Comparison of ENCODE assay signal across 27 mouse cellular contexts in genomic region chr2:68361701-68362100, GRCm38 (mm10).
DNase-seq lines count a peak whose midpoint lies in the region; ATAC-seq and TF ChIP-seq lines count a peak whose summit lies in the region.
"Had no signal": no experiment of that assay in that cellular context is flagged by ENCODE, and none has a peak within 500 bp of the region (broad histone marks: within the 10 kb centered on the region; RNA-seq: fewer than 3 reads in every experiment).

No protein-coding gene starts in this region.

- DNase-seq in heart, embryonic 10.5 days (ENCODE audit: low spot score): no peak
- DNase-seq in heart, adult 2 months: no peak
- DNase-seq in heart, postnatal 10 days: no peak
- peak; percentile 26 for DNase-seq in right cerebral cortex, adult 18-20 months
- no peak for DNase-seq in right cerebral cortex, postnatal 14 days
- DNase-seq in telencephalon, adult 2 months (ENCODE audit: low read depth, low spot score): peak; percentile 55
- no peak for DNase-seq in ovary, postnatal 10 days (ENCODE audit: low spot score)
- DNase-seq: adrenal gland, postnatal 36 days; B cell, adult 2 months; cerebellum, adult 11-12 months; cerebellum, postnatal 10 days; gastrocnemius, adult 2 months; kidney, postnatal 36 days; lung, postnatal 36 days had no signal

- peaks cover 17% of the 10 kb centered on the region for H3K36me3 ChIP-seq in heart, embryonic 10.5 days
- H3K36me3 ChIP-seq in heart, adult 2 months (ENCODE audit: control insufficient read depth, insufficient read depth, low read length): peaks cover under 1% of the 10 kb centered on the region
- H3K36me3 ChIP-seq in heart, embryonic 16.5 days (ENCODE audit: control insufficient read depth, insufficient read depth): peaks cover 21% of the 10 kb centered on the region
- H3K36me3 ChIP-seq: G1E; liver, embryonic 15.5 days had no signal

- ATAC-seq in heart, embryonic 16.5 days (replicated peaks; ENCODE audit: extremely low read depth, insufficient read depth, low FRiP score): no peak
- ATAC-seq: intestine, postnatal 0 days; midbrain, embryonic 15.5 days; Patski had no signal

- WGBS in heart, embryonic 10.5 days: 34% methylated on average over 5 of the region's 5 CpGs
- WGBS in heart, adult 2 months: 51% methylated on average over 5 of the region's 5 CpGs
- WGBS in heart, embryonic 16.5 days: 40% methylated on average over 5 of the region's 5 CpGs

- H3K79me2 ChIP-seq in heart, adult 2 months (replicated peaks; ENCODE audit: control insufficient read depth, insufficient read depth, low read length): no peaks in the 10 kb centered on the region

- no peak for TF ChIP-seq EP300 in heart, adult 2 months (IDR thresholded peaks at IDR 0.05; ENCODE audit: insufficient read depth, low read depth, low read length)

- no peak for TF ChIP-seq POLR2A in heart, adult 2 months (IDR thresholded peaks at IDR 0.05; ENCODE audit: insufficient read depth, low read depth, low read length)

- no peaks in the 10 kb centered on the region for H3K9me3 ChIP-seq in heart, embryonic 10.5 days
- H3K9me3 ChIP-seq in heart, embryonic 16.5 days (replicated peaks; ENCODE audit: control insufficient read depth, low read length): no peaks in the 10 kb centered on the region
- H3K9me3 ChIP-seq: forebrain, embryonic 12.5 days; kidney, embryonic 15.5 days; limb, embryonic 15.5 days; liver, embryonic 15.5 days; lung, embryonic 15.5 days; megakaryocyte, embryonic 14.5 days; midbrain, embryonic 15.5 days; neural tube, embryonic 13.5 days had no signal

- no peak overlapping the region for H3K4me3 ChIP-seq in heart, embryonic 10.5 days
- H3K4me3 ChIP-seq in heart, adult 2 months: no peak overlapping the region
- no peak overlapping the region for H3K4me3 ChIP-seq in heart, embryonic 16.5 days (ENCODE audit: low read length)
- H3K4me3 ChIP-seq: forebrain, embryonic 12.5 days; gastrocnemius, adult 2 months; kidney, embryonic 15.5 days; limb, embryonic 15.5 days; liver, embryonic 15.5 days; lung, embryonic 15.5 days; megakaryocyte, embryonic 14.5 days; midbrain, embryonic 15.5 days; neural tube, embryonic 13.5 days had no signal

- H3K9ac ChIP-seq in heart, adult 2 months (ENCODE audit: low read depth, low read length): no peak overlapping the region
- peak overlapping the region; percentile 27; the same call in 1 of the 2 replicates for H3K9ac ChIP-seq in heart, embryonic 16.5 days (ENCODE audit: low read length)
- H3K9ac ChIP-seq: forebrain, embryonic 12.5 days; kidney, embryonic 15.5 days; limb, embryonic 15.5 days; liver, embryonic 15.5 days; lung, embryonic 15.5 days; midbrain, embryonic 15.5 days; neural tube, embryonic 13.5 days had no signal

- TF ChIP-seq CTCF in heart, adult 2 months (IDR thresholded peaks at IDR 0.05): no peak

- H3K4me2 ChIP-seq in heart, embryonic 16.5 days (ENCODE audit: low read depth, low read length): no peak overlapping the region
- H3K4me2 ChIP-seq: forebrain, embryonic 12.5 days; kidney, embryonic 15.5 days; limb, embryonic 15.5 days; liver, embryonic 15.5 days; lung, embryonic 15.5 days; midbrain, embryonic 15.5 days; neural tube, embryonic 13.5 days had no signal

- H3K4me1 ChIP-seq in heart, embryonic 10.5 days: peaks cover 44% of the 10 kb centered on the region
- H3K4me1 ChIP-seq in heart, adult 2 months (ENCODE audit: control insufficient read depth, insufficient read depth, low read length): no peaks in the 10 kb centered on the region
- H3K4me1 ChIP-seq in heart, embryonic 16.5 days (ENCODE audit: control insufficient read depth, insufficient read depth, low read length): peaks cover 34% of the 10 kb centered on the region
- H3K4me1 ChIP-seq: limb, embryonic 15.5 days; liver, embryonic 15.5 days; megakaryocyte, embryonic 14.5 days had no signal

- H3K27ac ChIP-seq in heart, embryonic 10.5 days: peak overlapping the region; percentile 38; the same call in 1 of the 2 replicates
- no peak overlapping the region for H3K27ac ChIP-seq in heart, adult 2 months
- H3K27ac ChIP-seq in heart, embryonic 16.5 days (ENCODE audit: low read length): peak overlapping the region; percentile 55
- H3K27ac ChIP-seq: forebrain, embryonic 12.5 days; gastrocnemius, adult 2 months; kidney, embryonic 15.5 days; limb, embryonic 15.5 days; liver, embryonic 15.5 days; lung, embryonic 15.5 days; midbrain, embryonic 15.5 days; neural tube, embryonic 13.5 days had no signal

- intact Hi-C loops in heart, adult 2 months (cut with DNase I): loop anchor here (5.0 to 10.0 kb wide), 4 partner anchors 111 to 396 kb away; partner anchors contain the start of genes 4932414N04Rik and Stk39
- intact Hi-C loops in heart, postnatal 10 days (cut with DNase I): loop anchor here (5.0 to 10.0 kb wide), 3 partner anchors 203 to 743 kb away; no protein-coding TSS in a partner anchor

- no peaks in the 10 kb centered on the region for H3K27me3 ChIP-seq in heart, embryonic 10.5 days (ENCODE audit: insufficient read depth, poor library complexity, severe bottlenecking)
- H3K27me3 ChIP-seq in heart, adult 2 months (ENCODE audit: control insufficient read depth, insufficient read depth, low read length): no peaks in the 10 kb centered on the region
- no peaks in the 10 kb centered on the region for H3K27me3 ChIP-seq in heart, embryonic 16.5 days (ENCODE audit: control insufficient read depth, insufficient read depth, low read length)
- H3K27me3 ChIP-seq: CH12.LX; forebrain, embryonic 12.5 days; kidney, embryonic 15.5 days; limb, embryonic 15.5 days; liver, embryonic 15.5 days; lung, embryonic 15.5 days; megakaryocyte, embryonic 14.5 days; midbrain, embryonic 15.5 days; neural tube, embryonic 13.5 days; Patski had no signal

Comparison
In these comparisons a context has a peak if more than half of its experiments do, and no peak if none do; other contexts are left out.
1. DNase-seq: peak in right cerebral cortex, adult 18-20 months (single experiment) and telencephalon, adult 2 months (single experiment); none in heart, embryonic 10.5 days (single experiment), heart, adult 2 months (0 of 2), heart, postnatal 10 days (0 of 2), right cerebral cortex, postnatal 14 days (single experiment) and ovary, postnatal 10 days (single experiment).